Mouse (Mus musculus): Measurements from ENCODE around the gene Gm17304. TPM values are rescaled to one million over a fixed set of nuclear protein-coding genes. Genes with fewer than 3 reads are reported as not detected.

Gm17304 gene
- polyA plus RNA-seq, 1 experiment: not detected

DNA sequence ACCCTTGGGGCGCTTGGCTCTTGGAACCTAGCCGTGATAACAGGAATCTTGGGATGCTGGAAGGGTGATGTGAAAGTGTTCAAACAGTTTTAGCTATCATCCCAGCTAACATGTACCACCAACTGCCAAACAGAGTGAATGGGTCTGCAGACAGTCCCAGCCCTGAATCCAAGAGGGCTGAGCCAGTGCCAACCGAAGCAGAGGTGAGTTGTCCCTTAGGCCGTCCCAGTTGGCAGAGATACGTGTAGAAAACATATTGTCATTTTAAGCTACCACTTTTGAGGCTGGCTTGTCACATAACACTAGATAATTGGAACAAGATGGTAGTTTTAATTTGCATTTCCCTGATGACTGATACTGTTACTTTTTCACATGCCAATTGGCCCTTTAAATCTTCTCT, 18.2 kb upstream of the Gm17304 start:
- no peak for TF ChIP-seq MYOD1 (IDR thresholded peaks at IDR 0.05; ENCODE audit: control insufficient read depth, insufficient read length, low read depth)
- no peak for TF ChIP-seq USF1 (IDR thresholded peaks at IDR 0.05; ENCODE audit: low read depth)
- no peak for TF ChIP-seq CEBPB (IDR thresholded peaks at IDR 0.05; ENCODE audit: low read depth)
- no peak for TF ChIP-seq FOSL1 (IDR thresholded peaks at IDR 0.05; ENCODE audit: insufficient read depth, low read length, poor library complexity, severe bottlenecking)
- no peaks in the 10 kb centered on the region for H3K27me3 ChIP-seq (ENCODE audit: control insufficient read depth, insufficient read depth, insufficient read length)
- no peaks in the 10 kb centered on the region for H3K79me3 ChIP-seq (ENCODE audit: low read depth)
- peaks cover 9% of the 10 kb centered on the region for H3K36me3 ChIP-seq (ENCODE audit: control insufficient read depth, insufficient read depth)
- H3K4me3 ChIP-seq (ENCODE audit: insufficient read depth, poor library complexity, severe bottlenecking): no peak overlapping the region
- H3K79me2 ChIP-seq (ENCODE audit: control insufficient read depth, insufficient read depth): no peaks in the 10 kb centered on the region
- H3ac ChIP-seq (ENCODE audit: control insufficient read depth, insufficient read length, low read depth): no peak overlapping the region

DNA sequence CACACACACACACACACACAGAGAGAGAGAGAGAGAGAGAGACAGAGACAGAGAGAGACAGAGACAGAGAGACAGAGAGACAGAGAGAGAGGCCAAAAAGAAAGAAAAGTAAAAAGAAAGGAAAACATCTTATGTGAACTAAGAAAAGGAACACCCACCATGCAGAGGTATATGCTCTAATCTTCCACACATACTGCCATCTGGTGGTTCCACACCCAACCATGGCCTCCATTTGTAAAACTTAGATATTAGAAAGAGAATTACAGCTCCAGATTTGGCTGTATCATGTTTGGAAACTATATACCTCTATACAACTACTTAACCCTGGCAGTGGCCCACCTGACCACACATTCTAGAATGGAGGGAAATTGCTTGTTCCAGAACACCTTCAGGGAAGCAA, 14.5 kb upstream of the Gm17304 start:
- no peak for TF ChIP-seq USF1 (IDR thresholded peaks at IDR 0.05; ENCODE audit: low read depth)
- no peak for TF ChIP-seq MYOG (IDR thresholded peaks at IDR 0.05; ENCODE audit: control insufficient read depth, extremely low read depth, insufficient read length)
- no peak for TF ChIP-seq MYOD1 (IDR thresholded peaks at IDR 0.05; ENCODE audit: control insufficient read depth, insufficient read length, low read depth)
- no peak for TF ChIP-seq FOSL1 (IDR thresholded peaks at IDR 0.05; ENCODE audit: insufficient read depth, low read length, poor library complexity, severe bottlenecking)
- no peak for TF ChIP-seq CEBPB (IDR thresholded peaks at IDR 0.05; ENCODE audit: low read depth)
- TF ChIP-seq CTCF (IDR thresholded peaks at IDR 0.05; ENCODE audit: control insufficient read depth, insufficient read depth, insufficient read length): no peak
- TF ChIP-seq MAX (IDR thresholded peaks at IDR 0.05): no peak
- H3K36me3 ChIP-seq (ENCODE audit: control insufficient read depth, insufficient read depth): peaks cover 3% of the 10 kb centered on the region
- H3K4me3 ChIP-seq (ENCODE audit: insufficient read depth, poor library complexity, severe bottlenecking): no peak overlapping the region
- no peaks in the 10 kb centered on the region for H3K27me3 ChIP-seq (ENCODE audit: control insufficient read depth, insufficient read depth, insufficient read length)
- H3K79me3 ChIP-seq (ENCODE audit: low read depth): no peaks in the 10 kb centered on the region
- no peak overlapping the region for H3ac ChIP-seq (ENCODE audit: control insufficient read depth, insufficient read length, low read depth)
- H3K79me2 ChIP-seq (ENCODE audit: control insufficient read depth, insufficient read depth): no peaks in the 10 kb centered on the region

DNA sequence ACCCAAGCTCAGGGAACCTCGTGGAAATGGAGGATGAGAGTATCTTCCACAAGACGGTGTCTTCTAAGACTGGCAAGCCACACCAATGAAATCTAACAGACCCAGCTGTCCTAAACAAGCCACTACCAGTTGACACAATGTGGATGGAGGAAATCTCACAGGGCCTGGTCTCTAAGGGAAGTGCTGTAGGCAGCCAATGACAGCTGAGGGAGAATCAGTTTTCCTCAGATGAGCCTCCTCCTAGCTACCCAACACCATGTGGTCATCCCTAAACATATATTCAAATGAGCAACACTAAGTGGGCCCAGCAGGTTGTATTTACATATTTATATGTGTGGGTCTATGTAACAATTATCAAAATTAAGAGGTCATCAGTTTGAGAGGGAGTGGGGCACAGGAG, 11.4 kb upstream of the Gm17304 start:
- H3K79me2 ChIP-seq (ENCODE audit: control insufficient read depth, insufficient read depth): no peaks in the 10 kb centered on the region
- no peak overlapping the region for H3K4me3 ChIP-seq (ENCODE audit: insufficient read depth, poor library complexity, severe bottlenecking)
- no peaks in the 10 kb centered on the region for H3K27me3 ChIP-seq (ENCODE audit: control insufficient read depth, insufficient read depth, insufficient read length)
- H3ac ChIP-seq (ENCODE audit: control insufficient read depth, insufficient read length, low read depth): no peak overlapping the region
- no peaks in the 10 kb centered on the region for H3K36me3 ChIP-seq (ENCODE audit: control insufficient read depth, insufficient read depth)
- H3K79me3 ChIP-seq (ENCODE audit: low read depth): no peaks in the 10 kb centered on the region
- no peak for TF ChIP-seq USF1 (IDR thresholded peaks at IDR 0.05; ENCODE audit: low read depth)
- no peak for TF ChIP-seq MYOG (IDR thresholded peaks at IDR 0.05; ENCODE audit: control insufficient read depth, extremely low read depth, insufficient read length)
- TF ChIP-seq MYOD1 (IDR thresholded peaks at IDR 0.05; ENCODE audit: control insufficient read depth, insufficient read length, low read depth): no peak

DNA sequence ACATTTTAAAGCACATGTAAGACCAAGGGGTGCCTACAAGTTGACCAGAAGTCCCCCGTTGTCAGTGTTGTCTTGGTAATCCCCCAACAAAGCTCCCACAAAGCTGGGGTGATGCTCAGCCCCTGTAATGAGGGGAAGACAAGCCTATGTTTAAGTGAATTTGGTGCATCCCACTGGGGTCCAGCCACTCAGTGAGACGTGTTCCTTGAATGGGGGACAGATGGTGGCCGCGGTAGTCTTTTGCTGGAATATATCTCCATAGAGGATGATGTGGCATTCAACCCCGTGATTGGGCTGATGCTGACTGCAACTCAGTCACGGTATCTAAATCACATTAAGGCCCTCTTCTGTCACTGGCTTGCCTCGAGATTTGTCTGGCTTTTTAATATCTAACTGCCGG, 9.4 kb upstream of the Gm17304 start:
- no peaks in the 10 kb centered on the region for H3K79me2 ChIP-seq (ENCODE audit: control insufficient read depth, insufficient read depth)
- H3K4me3 ChIP-seq (ENCODE audit: insufficient read depth, poor library complexity, severe bottlenecking): no peak overlapping the region
- no peaks in the 10 kb centered on the region for H3K36me3 ChIP-seq (ENCODE audit: control insufficient read depth, insufficient read depth)
- no peaks in the 10 kb centered on the region for H3K79me3 ChIP-seq (ENCODE audit: low read depth)
- TF ChIP-seq USF1 (IDR thresholded peaks at IDR 0.05; ENCODE audit: low read depth) (no peak), MAX (IDR thresholded peaks at IDR 0.05) (no peak)
- H3K27me3 ChIP-seq (ENCODE audit: control insufficient read depth, insufficient read depth, insufficient read length): no peaks in the 10 kb centered on the region
- H3ac ChIP-seq (ENCODE audit: control insufficient read depth, insufficient read length, low read depth): no peak overlapping the region

GRCm38 (mm10) chr5:106604381-106604780, 4.5 kb upstream of the Gm17304 start:
- peaks cover 2% of the 10 kb centered on the region for H3K79me2 ChIP-seq (ENCODE audit: control insufficient read depth, insufficient read depth)
- H3K79me3 ChIP-seq (ENCODE audit: low read depth): no peaks in the 10 kb centered on the region
- no peak overlapping the region for H3K4me3 ChIP-seq (ENCODE audit: insufficient read depth, poor library complexity, severe bottlenecking)
- no peak for TF ChIP-seq MYOD1 (IDR thresholded peaks at IDR 0.05; ENCODE audit: control insufficient read depth, insufficient read length, low read depth)
- no peak for TF ChIP-seq CTCF (IDR thresholded peaks at IDR 0.05; ENCODE audit: control insufficient read depth, insufficient read depth, insufficient read length)
- no peaks in the 10 kb centered on the region for H3K27me3 ChIP-seq (ENCODE audit: control insufficient read depth, insufficient read depth, insufficient read length)
- no peaks in the 10 kb centered on the region for H3K36me3 ChIP-seq (ENCODE audit: control insufficient read depth, insufficient read depth)
- H3ac ChIP-seq (ENCODE audit: control insufficient read depth, insufficient read length, low read depth): no peak overlapping the region

DNA sequence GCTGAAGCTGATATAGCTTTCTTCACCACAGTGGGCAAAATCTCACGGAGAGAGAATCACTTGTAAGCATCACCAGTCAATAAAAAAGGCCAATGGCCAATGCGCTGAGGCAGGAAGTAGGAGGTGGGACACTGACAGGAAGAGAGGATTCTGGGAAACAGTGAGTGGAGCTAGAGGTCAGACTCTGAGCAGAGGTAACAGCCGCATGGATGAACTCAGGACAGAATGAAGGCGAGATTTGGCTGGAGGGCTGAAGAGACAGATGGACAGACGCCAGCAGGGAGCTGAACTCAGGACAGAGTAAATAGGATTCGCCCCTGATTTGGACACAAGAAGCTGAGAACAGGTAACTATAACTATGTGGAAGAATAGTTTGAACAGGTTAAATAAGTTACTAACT, 3.8 kb upstream of the Gm17304 start:
- H3K27me3 ChIP-seq (ENCODE audit: control insufficient read depth, insufficient read depth, insufficient read length): no peaks in the 10 kb centered on the region
- TF ChIP-seq USF1 (IDR thresholded peaks at IDR 0.05; ENCODE audit: low read depth) (no peak), FOSL1 (IDR thresholded peaks at IDR 0.05; ENCODE audit: insufficient read depth, low read length, poor library complexity, severe bottlenecking) (no peak), MAX (IDR thresholded peaks at IDR 0.05) (no peak), MYOG (IDR thresholded peaks at IDR 0.05; ENCODE audit: control insufficient read depth, extremely low read depth, insufficient read length) (no peak), CEBPB (IDR thresholded peaks at IDR 0.05; ENCODE audit: low read depth) (no peak), MYOD1 (IDR thresholded peaks at IDR 0.05; ENCODE audit: control insufficient read depth, insufficient read length, low read depth) (no peak), CTCF (IDR thresholded peaks at IDR 0.05; ENCODE audit: control insufficient read depth, insufficient read depth, insufficient read length) (no peak)
- H3ac ChIP-seq (ENCODE audit: control insufficient read depth, insufficient read length, low read depth): no peak overlapping the region
- peaks cover 9% of the 10 kb centered on the region for H3K79me2 ChIP-seq (ENCODE audit: control insufficient read depth, insufficient read depth)
- no peaks in the 10 kb centered on the region for H3K79me3 ChIP-seq (ENCODE audit: low read depth)
- H3K36me3 ChIP-seq (ENCODE audit: control insufficient read depth, insufficient read depth): no peaks in the 10 kb centered on the region
- no peak overlapping the region for H3K4me3 ChIP-seq (ENCODE audit: insufficient read depth, poor library complexity, severe bottlenecking)
